Mouse (Mus musculus): ENCODE data around the gene St3gal5. TPM values are rescaled to one million over a fixed set of nuclear protein-coding genes. Genes with fewer than 3 reads are reported as not detected.

Gene St3gal5
- total RNA-seq, 2 experiments from 2014 or later, result 679 to 965 TPM

DNA sequence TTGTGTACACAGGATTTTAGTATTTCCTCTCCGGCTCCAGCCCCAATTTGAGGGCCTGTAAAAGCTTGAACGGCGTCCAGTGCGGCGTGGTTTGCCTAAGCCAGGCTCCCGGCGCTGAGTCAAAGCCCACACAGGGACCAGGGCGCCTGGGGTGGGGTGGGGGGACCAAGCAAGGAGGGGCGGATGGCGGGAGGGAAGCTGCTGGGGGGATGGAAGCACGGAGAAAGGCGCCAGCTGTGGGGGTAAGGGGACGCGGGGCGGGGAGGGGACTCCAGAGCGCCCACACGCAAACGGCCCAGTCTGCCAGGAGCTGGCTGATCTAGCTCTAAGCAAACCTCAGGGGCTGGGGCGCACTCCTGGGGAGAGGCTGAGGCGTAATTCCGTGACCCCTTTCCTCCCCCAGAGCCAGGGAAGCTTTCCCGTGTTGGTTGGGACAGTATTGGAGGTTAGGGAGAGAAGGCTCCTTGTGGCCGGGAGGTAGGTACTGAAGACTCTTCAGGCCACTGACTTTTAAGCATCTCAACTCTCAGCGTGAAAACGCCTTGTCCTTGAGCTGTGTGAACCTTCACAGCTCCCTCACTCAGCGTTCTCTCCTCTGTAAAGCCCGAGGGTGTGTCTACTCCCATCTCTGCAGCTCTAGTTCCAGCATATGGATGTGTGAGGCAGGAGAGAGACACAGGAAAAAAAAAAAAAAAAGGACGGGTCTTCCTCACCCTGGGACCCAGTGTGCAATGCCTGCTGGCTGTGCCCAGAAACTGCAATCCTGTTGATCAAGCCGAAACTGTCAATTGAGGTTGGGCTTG, 91.9 kb downstream of the St3gal5 start:
- no peak for ATAC-seq (replicated peaks; ENCODE audit: low FRiP score, poor library complexity, severe bottlenecking)

DNA sequence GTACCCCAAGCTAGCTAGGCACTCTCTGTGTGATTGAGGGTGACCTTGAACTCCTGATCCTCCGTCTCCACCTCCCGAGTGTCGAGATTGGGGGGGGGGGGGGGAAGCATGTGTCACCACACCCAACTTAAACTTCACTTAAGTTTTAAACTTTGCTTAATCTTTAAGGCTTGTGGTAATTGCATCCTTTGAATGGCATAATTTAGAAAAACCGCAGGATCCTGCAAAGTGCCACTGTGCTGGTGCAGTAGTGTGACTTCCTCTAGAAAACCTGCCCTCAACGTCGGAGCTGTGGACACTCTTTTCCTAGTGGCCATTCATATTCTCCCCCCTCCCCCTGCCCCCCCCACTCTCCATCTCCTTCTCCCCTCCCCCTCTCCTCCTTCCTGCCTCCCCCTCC, 92.7 kb downstream of the St3gal5 start:
- ATAC-seq (replicated peaks; ENCODE audit: low FRiP score, poor library complexity, severe bottlenecking), result no peak

DNA sequence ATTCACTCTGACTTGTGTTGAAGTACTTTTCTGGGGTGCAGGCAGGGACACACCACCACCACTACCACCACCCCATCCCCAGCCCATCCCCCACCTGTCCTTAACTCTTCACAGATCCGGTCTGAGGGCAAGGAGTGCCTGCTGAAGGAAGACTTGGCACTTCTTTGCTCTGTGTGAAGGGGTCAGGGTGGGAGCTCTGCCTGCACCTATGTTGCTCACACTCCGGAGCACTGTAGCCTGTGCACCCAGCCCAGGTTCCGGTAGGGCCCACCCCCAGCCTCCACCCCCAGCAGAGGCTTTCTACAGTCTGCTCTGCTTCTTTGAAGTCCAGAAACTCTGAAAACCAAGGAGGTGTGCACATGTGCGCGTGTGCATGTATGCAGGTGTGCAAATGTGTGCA, 93.2 kb downstream of the St3gal5 start:
- ATAC-seq (replicated peaks; ENCODE audit: low FRiP score, poor library complexity, severe bottlenecking), result no peak

DNA sequence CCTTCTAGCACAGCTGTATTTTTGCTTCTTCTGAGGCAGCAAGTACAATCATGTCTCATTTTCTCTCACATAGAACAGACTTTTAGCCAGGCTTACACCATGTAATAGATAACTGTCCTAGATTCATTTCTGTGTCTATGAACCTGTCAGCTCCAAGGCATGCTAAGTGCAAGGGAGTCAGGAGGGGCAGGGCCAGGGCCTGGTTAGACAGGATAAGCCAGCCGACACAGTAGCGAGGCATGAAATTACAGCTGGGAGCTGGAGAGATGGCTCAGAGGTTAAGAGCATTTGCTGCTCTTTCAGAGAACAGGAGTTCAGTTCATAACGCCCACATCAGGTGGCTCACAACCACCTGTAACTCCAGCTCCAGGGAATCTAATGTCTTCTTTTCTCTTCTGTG, 99.3 kb downstream of the St3gal5 start:
- no peak for ATAC-seq (replicated peaks; ENCODE audit: low FRiP score, poor library complexity, severe bottlenecking)

GRCm38 (mm10) chr6:72197515-72197914, 100.1 kb downstream of the St3gal5 start:
- no peak for ATAC-seq (replicated peaks; ENCODE audit: low FRiP score, poor library complexity, severe bottlenecking)

GRCm38 (mm10) chr6:72200595-72201256, 103.3 kb downstream of the St3gal5 start:
- ATAC-seq (replicated peaks; ENCODE audit: low FRiP score, poor library complexity, severe bottlenecking), result no peak

- no peak for ATAC-seq (replicated peaks; ENCODE audit: low FRiP score, poor library complexity, severe bottlenecking)
Observed at GRCm38 (mm10) chr6:72202732-72203131, 105.3 kb downstream of the St3gal5 start.

DNA sequence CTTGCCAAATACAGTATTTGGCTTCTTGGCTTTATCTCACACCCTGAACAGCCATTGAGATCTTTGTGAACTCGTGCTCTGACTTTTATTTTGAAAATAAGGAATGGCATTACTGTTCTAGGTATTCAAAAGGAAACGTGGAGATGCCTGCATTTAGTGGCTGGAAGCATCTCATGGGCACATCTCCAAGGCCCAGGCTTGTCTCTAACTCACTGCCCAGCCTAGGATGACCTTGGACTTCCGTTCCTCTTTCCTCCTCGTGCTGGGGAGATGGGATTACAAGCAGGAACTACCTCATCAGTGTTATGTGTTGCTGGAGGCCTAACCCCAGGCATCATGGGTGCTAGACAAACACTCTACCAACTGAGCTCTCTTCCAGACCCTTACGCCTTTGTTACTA, 105.9 kb downstream of the St3gal5 start:
- no peak for ATAC-seq (replicated peaks; ENCODE audit: low FRiP score, poor library complexity, severe bottlenecking)

Other genes starting within 250 kb of the St3gal5 start
- gene Ptcd3, start 188.8 kb upstream of the St3gal5 start, total RNA-seq (2015; ENCODE audit: low replicate concordance), result 26.3 and 53.6 TPM in 2 replicates
- gene Ptcd3, start 188.8 kb upstream of the St3gal5 start, total RNA-seq (2017; ENCODE audit: low replicate concordance), result 25.1 and 32.9 TPM in 2 replicates
- 4.0 and 44.0 TPM in 2 replicates for gene Polr1a, start 188.5 kb upstream of the St3gal5 start, total RNA-seq (2015; ENCODE audit: low replicate concordance)
- 7.7 and 11.3 TPM in 2 replicates for gene Polr1a, start 188.5 kb upstream of the St3gal5 start, total RNA-seq (2017; ENCODE audit: low replicate concordance)
- gene Atoh8, start 138.0 kb downstream of the St3gal5 start, total RNA-seq (2015; ENCODE audit: low replicate concordance), result not detected in 2 replicates
- not detected in 2 replicates for gene Atoh8, start 138.0 kb downstream of the St3gal5 start, total RNA-seq (2017; ENCODE audit: low replicate concordance)
- gene Sftpb, start 207.0 kb downstream of the St3gal5 start, total RNA-seq (2015; ENCODE audit: low replicate concordance), result not detected in 2 replicates
- gene Sftpb, start 207.0 kb downstream of the St3gal5 start, total RNA-seq (2017; ENCODE audit: low replicate concordance), result 1.6 TPM in 1 of 2 replicates, not detected in the other
- gene Usp39, start 247.6 kb downstream of the St3gal5 start, total RNA-seq (2015; ENCODE audit: low replicate concordance), result 25.4 and 28.0 TPM in 2 replicates
- 27.8 and 34.2 TPM in 2 replicates for gene Usp39, start 247.6 kb downstream of the St3gal5 start, total RNA-seq (2017; ENCODE audit: low replicate concordance)
- gene 0610030E20Rik, start 249.7 kb downstream of the St3gal5 start, total RNA-seq (2015; ENCODE audit: low replicate concordance), result 9.2 and 11.5 TPM in 2 replicates
- gene 0610030E20Rik, start 249.7 kb downstream of the St3gal5 start, total RNA-seq (2017; ENCODE audit: low replicate concordance), result 8.8 and 15.0 TPM in 2 replicates

Data from erythroblast, adult 5-6 weeks (primary cell).